Mouse (Mus musculus): ENCODE data around the gene Traf3ip1. TPM values are rescaled to one million over a fixed set of nuclear protein-coding genes. Genes with fewer than 3 reads are reported as not detected.
"Not testable (repeated sequence)": the region's sequence is repeated elsewhere in the genome, so short reads cannot be mapped to it uniquely, and the experiment has no call there.

Gene Traf3ip1
- polyA plus RNA-seq, 1 experiment from 2014 or later: 19.0 TPM

DNA sequence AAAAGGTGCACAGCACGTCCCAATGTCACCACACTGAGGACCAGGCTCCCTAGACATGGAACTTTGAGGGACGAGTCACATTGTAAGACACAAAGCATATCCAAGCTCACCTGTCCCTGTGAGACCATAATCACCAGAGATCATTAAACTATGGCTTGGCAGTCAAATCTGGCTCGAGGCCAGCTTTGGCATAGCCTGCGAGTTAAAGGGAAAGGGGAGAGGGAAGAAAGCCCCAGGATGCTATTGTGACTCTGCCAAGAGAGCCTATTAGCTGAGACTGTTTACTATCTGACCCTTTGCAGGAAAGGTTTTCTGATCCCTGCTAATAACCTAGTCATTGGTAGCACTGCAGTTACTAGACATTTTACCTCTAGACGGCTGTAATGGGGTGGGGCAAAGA is 30.0 kb upstream of the Traf3ip1 start:
- DNase-seq (ENCODE audit: low read depth, low spot score): no peak
- no peak for TF ChIP-seq CTCF (IDR thresholded peaks at IDR 0.05)
- CTCF ChIA-PET: interaction anchor here (0.9 to 5.0 kb wide), 4 partner anchors 19 to 27 kb away, joined by 3 to 35 read pairs (median 4); no protein-coding TSS in a partner anchor
- POLR2A ChIA-PET: no interaction called here
- no peaks in the 10 kb centered on the region for H3K27me3 ChIP-seq
- ATAC-seq: no peak
- in situ Hi-C loops (cut with MboI; ENCODE audit: low pct_unique_long_range_greater_than_20kb): no loop called here

DNA sequence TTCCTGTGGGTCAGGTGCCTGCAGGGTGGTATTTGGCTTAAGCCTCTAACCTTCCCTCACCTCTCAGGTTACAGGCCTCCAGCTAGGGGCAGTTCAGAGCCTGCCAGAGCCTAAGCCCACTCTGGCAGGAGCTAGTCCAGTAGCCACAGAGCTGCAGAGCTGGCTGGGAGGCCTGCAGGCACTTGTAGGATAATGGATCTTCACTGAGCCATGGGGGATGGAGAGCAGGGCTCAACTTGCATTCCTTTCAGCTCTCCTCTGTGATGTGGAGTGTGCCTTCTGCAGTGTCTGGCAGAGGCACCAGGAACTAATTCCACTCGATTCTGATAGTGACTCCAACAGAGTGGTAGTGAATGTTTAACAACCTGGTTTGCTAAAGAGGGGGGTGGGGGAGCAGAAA is 29.2 kb upstream of the Traf3ip1 start:
- CTCF ChIA-PET: interaction anchor here (1.4 to 5.0 kb wide), 3 partner anchors 18 to 27 kb away, joined by 4 to 35 read pairs (median 5); no protein-coding TSS in a partner anchor
- POLR2A ChIA-PET: interaction anchor here (1.3 to 1.5 kb wide), 2 partner anchors 18 to 21 kb away, joined by 3 to 5 read pairs; no protein-coding TSS in a partner anchor
- no peaks in the 10 kb centered on the region for H3K27me3 ChIP-seq
- DNase-seq (ENCODE audit: low read depth, low spot score) (no peak), ATAC-seq (peak; percentile 97)
- in situ Hi-C loops (cut with MboI; ENCODE audit: low pct_unique_long_range_greater_than_20kb): no loop called here
- no peak for TF ChIP-seq CTCF (IDR thresholded peaks at IDR 0.05)

DNA sequence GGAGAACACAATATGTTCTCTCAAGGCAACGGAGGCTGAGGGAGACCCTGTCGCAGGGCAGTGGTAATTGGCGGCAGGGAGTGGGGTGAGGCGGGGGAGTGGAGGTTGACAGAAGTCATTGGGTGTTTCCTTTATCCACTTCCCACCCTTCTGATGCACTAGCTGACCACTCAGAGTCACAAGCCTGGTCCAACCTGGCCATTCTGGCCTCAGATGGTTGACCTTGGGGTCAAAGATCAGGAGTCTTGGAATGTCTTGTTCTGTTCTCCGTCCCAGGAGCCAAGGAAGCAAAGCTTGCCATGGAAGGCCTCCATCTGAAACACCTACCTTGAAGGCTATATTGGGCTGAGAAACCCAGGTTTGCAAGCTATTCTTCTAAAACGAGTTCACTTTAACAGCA is 28.3 kb upstream of the Traf3ip1 start:
- POLR2A ChIA-PET: interaction anchor here (1.3 to 1.5 kb wide), 2 partner anchors 17 to 20 kb away, joined by 3 to 5 read pairs; no protein-coding TSS in a partner anchor
- CTCF ChIA-PET: interaction anchor here (1.4 to 5.0 kb wide), 2 partner anchors 17 to 24 kb away, joined by 5 to 35 read pairs; no protein-coding TSS in a partner anchor
- in situ Hi-C loops (cut with MboI; ENCODE audit: low pct_unique_long_range_greater_than_20kb): no loop called here
- TF ChIP-seq CTCF (IDR thresholded peaks at IDR 0.05): no peak
- no peaks in the 10 kb centered on the region for H3K27me3 ChIP-seq
- no peak for DNase-seq (ENCODE audit: low read depth, low spot score)
- ATAC-seq: no peak

DNA sequence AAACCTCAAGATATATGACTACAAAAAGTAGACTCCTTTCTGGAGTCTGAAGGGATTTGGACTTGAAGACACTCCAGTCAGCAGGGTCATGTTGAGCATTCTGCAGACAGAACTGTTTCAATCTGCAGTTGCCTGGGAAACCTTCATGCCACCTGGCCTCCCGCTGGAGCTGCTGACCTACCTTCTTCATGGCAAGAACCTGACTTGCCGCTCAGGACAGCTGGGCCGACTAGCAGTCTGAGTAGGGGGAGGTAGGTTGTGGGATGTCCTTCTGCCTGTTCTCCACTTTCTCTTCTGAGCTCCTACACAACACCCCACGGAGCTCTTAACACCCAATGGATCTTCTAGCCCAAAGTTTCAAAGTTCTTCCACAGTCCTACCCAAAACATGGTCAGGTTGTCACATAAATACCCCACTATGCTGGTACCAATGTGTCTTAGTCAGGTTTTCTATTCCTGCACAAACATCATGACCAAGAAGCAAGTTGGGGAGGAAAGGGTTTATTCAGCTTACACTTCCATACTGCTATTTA is 24.5 kb upstream of the Traf3ip1 start:
- in situ Hi-C loops (cut with MboI; ENCODE audit: low pct_unique_long_range_greater_than_20kb): no loop called here
- no peak for TF ChIP-seq CTCF (IDR thresholded peaks at IDR 0.05)
- POLR2A ChIA-PET: interaction anchor here (1.0 kb wide), 1 partner anchor 11 kb away, joined by 3 read pairs; no protein-coding TSS in a partner anchor
- H3K27me3 ChIP-seq: no peaks in the 10 kb centered on the region
- ATAC-seq (no peak), DNase-seq (ENCODE audit: low read depth, low spot score) (no peak)
- CTCF ChIA-PET: interaction anchor here (1.2 to 2.0 kb wide), 2 partner anchors 9 to 13 kb away, joined by 3 to 9 read pairs; no protein-coding TSS in a partner anchor

DNA sequence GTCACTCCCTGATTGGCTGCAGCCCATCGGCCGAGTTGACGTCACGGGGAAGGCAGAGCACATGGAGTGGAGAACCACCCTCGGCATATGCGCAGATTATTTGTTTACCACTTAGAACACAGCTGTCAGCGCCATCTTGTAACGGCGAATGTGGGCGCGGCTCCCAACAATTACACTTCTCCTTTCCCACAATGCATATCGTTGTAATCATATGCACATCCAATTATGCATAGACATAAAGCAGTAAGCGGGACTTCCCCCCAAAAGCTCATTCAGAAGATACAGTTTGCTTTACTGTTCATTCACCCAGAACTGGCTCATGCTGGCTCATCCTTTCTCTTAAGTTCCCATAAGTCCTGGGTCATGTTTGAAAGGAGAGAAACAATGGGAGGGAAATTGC is 16.3 kb upstream of the Traf3ip1 start:
- CTCF ChIA-PET: interaction anchor here (0.9 to 2.5 kb wide), 2 partner anchors 8 to 18 kb away, joined by 3 to 9 read pairs; no protein-coding TSS in a partner anchor
- DNase-seq (ENCODE audit: low read depth, low spot score); H3K27me3 ChIP-seq; POLR2A ChIA-PET; ATAC-seq; in situ Hi-C loops (cut with MboI; ENCODE audit: low pct_unique_long_range_greater_than_20kb): not testable (repeated sequence)

DNA sequence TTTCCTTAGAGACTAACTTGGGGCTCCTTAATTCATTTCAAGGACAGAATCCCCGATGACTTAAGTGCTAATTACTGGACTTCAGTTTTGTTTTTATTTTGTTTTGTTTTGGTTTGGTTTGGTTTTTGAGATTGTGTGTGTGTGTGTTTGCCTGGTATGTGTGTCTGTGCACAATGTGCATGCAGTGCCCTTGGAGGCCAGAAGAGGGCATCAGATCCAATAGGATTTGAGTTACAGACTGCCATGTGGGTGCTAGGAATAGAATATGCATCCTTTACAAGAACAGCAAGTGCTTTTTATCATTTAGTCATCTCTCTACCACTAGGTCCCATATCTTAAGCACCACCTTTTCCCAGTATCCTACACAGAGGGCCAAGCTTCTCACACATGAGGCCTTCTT is 15.5 kb upstream of the Traf3ip1 start:
- ATAC-seq (no peak), DNase-seq (ENCODE audit: low read depth, low spot score) (no peak)
- H3K27me3 ChIP-seq: no peaks in the 10 kb centered on the region
- ChIA-PET POLR2A (no interaction called here), CTCF (interaction anchor here (2.5 kb wide), 1 partner anchor 9 kb away, joined by 9 read pairs; no protein-coding TSS in a partner anchor)
- in situ Hi-C loops (cut with MboI; ENCODE audit: low pct_unique_long_range_greater_than_20kb): no loop called here
- TF ChIP-seq CTCF (IDR thresholded peaks at IDR 0.05): peak; percentile 53

DNA sequence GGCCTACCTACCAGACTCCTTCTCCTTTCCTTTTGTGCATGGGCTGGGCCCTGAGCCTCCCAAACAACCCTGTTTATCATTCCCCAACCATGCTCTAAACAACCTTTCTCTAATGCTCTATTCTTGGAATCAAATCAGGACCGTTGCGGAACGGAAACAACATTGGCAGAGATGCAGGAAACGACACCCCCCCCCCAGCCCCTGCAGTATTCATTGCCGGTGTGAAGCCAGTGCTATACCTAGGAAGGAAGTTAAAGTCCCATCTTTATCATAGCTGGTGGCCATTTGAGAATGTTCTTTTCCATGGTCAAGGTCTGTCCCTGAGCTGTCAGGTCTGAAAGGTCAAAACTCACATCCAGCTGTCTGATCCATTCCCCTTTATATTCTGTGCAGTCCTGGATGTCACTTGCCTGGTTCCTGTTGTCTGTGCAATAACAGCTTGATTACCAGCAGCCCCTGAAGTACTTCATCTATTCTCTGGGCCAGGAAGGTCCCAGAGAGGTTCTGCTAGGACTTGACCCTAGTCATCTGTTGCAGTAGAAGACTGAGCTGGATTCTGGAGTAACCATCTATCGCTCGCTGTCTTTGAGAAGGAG is 11.7 kb upstream of the Traf3ip1 start:
- H3K27me3 ChIP-seq: no peaks in the 10 kb centered on the region
- CTCF ChIA-PET: interaction anchor here (0.6 to 3.3 kb wide), 15 partner anchors 9 to 94 kb away, joined by 3 to 40 read pairs (median 6); partner anchors contain the start of genes Per2 and Traf3ip1
- DNase-seq (ENCODE audit: low read depth, low spot score) (no peak), ATAC-seq (no peak)
- no peak for TF ChIP-seq CTCF (IDR thresholded peaks at IDR 0.05)
- in situ Hi-C loops (cut with MboI; ENCODE audit: low pct_unique_long_range_greater_than_20kb): no loop called here
- POLR2A ChIA-PET: interaction anchor here (0.6 to 1.6 kb wide), 9 partner anchors 17 to 136 kb away, joined by 3 to 5 read pairs (median 3); partner anchors contain the start of gene Per2

DNA sequence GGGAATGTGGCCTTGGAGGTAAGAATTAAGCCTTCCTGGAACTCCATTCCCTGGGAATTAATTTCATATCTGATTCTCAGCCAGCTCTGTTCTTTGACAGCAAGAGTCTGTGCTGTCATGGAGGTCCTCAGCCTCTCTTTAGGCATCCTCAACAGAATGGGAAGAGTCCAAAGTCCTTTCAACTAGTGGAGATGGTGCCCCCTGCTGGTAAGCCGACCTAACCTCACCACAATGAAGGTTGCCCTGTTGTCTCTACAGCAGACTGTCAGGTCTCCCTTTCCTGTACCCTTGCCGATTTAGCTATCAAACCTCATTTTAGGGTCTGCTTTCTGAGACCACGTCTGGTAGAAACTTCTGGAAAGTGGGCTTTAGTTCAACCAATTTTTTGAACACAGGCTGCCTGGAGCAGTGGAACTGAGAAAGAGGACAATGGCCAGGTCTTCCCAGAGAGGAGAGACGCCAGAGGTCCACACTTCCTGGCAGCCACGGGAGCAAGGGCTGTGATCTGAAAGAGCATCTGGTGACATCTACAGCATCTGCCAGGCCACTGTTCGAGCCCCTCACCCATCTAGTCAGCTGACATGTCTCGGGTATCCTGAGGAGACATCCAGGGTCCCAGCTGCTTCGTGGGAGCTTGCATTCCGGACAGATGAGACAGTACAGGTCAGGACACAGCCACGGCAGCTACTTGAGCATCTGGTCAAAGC is 11.0 kb upstream of the Traf3ip1 start:
- in situ Hi-C loops (cut with MboI; ENCODE audit: low pct_unique_long_range_greater_than_20kb): no loop called here
- POLR2A ChIA-PET: interaction anchor here (0.8 to 1.6 kb wide), 8 partner anchors 17 to 137 kb away, joined by 3 to 5 read pairs (median 3); partner anchors contain the start of gene Per2
- peak; percentile 91 for TF ChIP-seq CTCF (IDR thresholded peaks at IDR 0.05)
- CTCF ChIA-PET: interaction anchor here (0.6 to 3.3 kb wide), 17 partner anchors 8 to 95 kb away, joined by 3 to 40 read pairs (median 6); partner anchors contain the start of genes Hes6, Per2 and Traf3ip1
- no peaks in the 10 kb centered on the region for H3K27me3 ChIP-seq
- ATAC-seq: no peak
- no peak for DNase-seq (ENCODE audit: low read depth, low spot score)

DNA sequence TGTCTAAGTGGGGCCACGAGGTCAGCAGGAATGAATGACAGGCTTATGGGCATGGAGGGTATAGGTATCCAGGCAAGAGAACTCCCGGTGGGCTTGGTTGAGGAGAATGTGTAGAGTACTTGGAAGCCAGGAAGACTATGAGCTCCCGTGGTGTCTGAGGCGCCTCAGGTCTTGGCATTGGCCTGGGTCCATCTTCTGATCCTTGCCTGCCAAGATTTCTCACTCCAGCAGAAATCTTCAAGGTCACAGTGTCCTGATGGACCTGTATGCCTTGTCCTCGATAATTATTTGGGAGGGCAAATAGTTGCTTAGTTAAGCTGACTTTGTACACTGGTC is 10.5 kb upstream of the Traf3ip1 start:
- POLR2A ChIA-PET: interaction anchor here (1.5 to 1.6 kb wide), 2 partner anchors 44 to 137 kb away, joined by 4 to 5 read pairs; no protein-coding TSS in a partner anchor
- CTCF ChIA-PET: interaction anchor here (0.6 to 3.3 kb wide), 14 partner anchors 8 to 95 kb away, joined by 3 to 40 read pairs (median 6); partner anchors contain the start of genes Hes6, Per2 and Traf3ip1
- no peak for ATAC-seq
- DNase-seq (ENCODE audit: low read depth, low spot score): no peak
- in situ Hi-C loops (cut with MboI; ENCODE audit: low pct_unique_long_range_greater_than_20kb): no loop called here
- H3K27me3 ChIP-seq: no peaks in the 10 kb centered on the region
- TF ChIP-seq CTCF (IDR thresholded peaks at IDR 0.05): no peak

DNA sequence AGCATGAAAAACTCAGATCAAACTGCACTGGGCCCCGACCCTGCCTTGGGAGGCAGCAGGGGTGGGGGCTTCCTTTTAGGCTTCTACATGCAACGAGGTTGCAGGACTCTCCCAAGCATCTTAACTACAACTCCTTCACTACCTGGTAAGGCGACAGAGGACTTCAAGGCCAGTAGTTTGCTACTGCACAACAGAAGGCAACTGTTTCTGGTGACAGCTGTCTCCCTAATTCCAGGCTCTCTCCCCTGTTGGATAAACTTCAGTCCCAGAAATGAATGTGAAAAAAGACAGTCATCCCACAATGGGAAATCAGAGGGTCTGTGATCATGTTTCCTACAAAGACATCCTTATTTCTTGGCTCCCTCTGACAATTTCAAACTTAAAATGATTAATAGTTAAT is 9.0 kb upstream of the Traf3ip1 start:
- ChIA-PET POLR2A (interaction anchor here (1.4 kb wide), 1 partner anchor 20 kb away, joined by 5 read pairs; no protein-coding TSS in a partner anchor), CTCF (interaction anchor here (0.7 kb wide), 1 partner anchor 26 kb away, joined by 3 read pairs; the partner anchor contains the start of gene Per2)
- ATAC-seq (no peak), DNase-seq (ENCODE audit: low read depth, low spot score) (no peak)
- in situ Hi-C loops (cut with MboI; ENCODE audit: low pct_unique_long_range_greater_than_20kb): loop anchor here (5.0 kb wide), 1 partner anchor 58 kb away; no protein-coding TSS in a partner anchor
- H3K27me3 ChIP-seq: no peaks in the 10 kb centered on the region
- no peak for TF ChIP-seq CTCF (IDR thresholded peaks at IDR 0.05)
